Mouse (Mus musculus) adrenal gland, postnatal 0 days (tissue): Measurements from ENCODE around the gene S1pr4. TPM values are rescaled to one million over a fixed set of nuclear protein-coding genes. Genes with fewer than 3 reads are reported as not detected.

Source experiments
- microRNA-seq: library from miRNA; unstranded; fragments of <30 nt; microRNA quantifications from one replicate; pipeline ENCODE4, GENCODE M21; 2016; ENCODE audit warnings: borderline replicate concordance; ENCODE audit not compliant: insufficient number of aligned reads
- polyA plus RNA-seq: library from polyadenylated mRNA; unstranded; fragments of >200 nt; fragmentation: Nextera tagmentation; extraction: Ambion mirVana; gene quantifications from 2 replicates; pipeline ENCODE4 v1.2.1, GENCODE M21; 2015

S1pr4 gene
- polyA plus RNA-seq, result 1.2 and 1.8 TPM in 2 replicates

GRCm38 (mm10) chr10:81500032-81500431, at the start of gene S1pr4:
TSS of gene S1pr4 (minus strand) at chr10:81500132.

GRCm38 (mm10) chr10:81545161-81545747, 45.3 kb upstream of the S1pr4 start, which contains the start of gene Gna11:
TSS of gene Gna11 (minus strand) at chr10:81545190.

GRCm38 (mm10) chr10:81524051-81524605, 24.2 kb upstream of the S1pr4 start, which contains the start of gene Gna15:
TSS of gene Gna15 (minus strand) at chr10:81524225.

GRCm38 (mm10) chr10:81496264-81496901, 3.5 kb downstream of the S1pr4 start, which contains the start of gene Ncln:
TSS of gene Ncln (minus strand) at chr10:81496392.

GRCm38 (mm10) chr10:81482533-81482889, 17.4 kb downstream of the S1pr4 start, which contains the start of gene Celf5:
TSS of gene Celf5 (minus strand) at chr10:81482709.

GRCm38 (mm10) chr10:81455181-81455895, 44.6 kb downstream of the S1pr4 start, which contains the start of gene Nfic:
TSS of gene Nfic (minus strand) at chr10:81455635.

Small RNA genes within 50 kb of the gene (microRNA-seq; reads per million reads assigned to microRNA genes)
- not detected for gene Gm25595

Other genes with a start within 250 kb of the S1pr4 start
- gene Matk, start 247.2 kb downstream of the S1pr4 start, polyA plus RNA-seq, result 1.5 and 1.8 TPM in 2 replicates
- 257 and 299 TPM in 2 replicates for gene Mrpl54, start 233.2 kb downstream of the S1pr4 start, polyA plus RNA-seq
- 29.0 and 34.3 TPM in 2 replicates for gene Apba3, start 233.2 kb downstream of the S1pr4 start, polyA plus RNA-seq
- gene Tjp3, start 208.6 kb downstream of the S1pr4 start, polyA plus RNA-seq, result 0.76 and 1.2 TPM in 2 replicates
- gene Pip5k1c, start 207.2 kb downstream of the S1pr4 start, polyA plus RNA-seq, result 29.5 and 37.8 TPM in 2 replicates
- gene Cactin, start 179.0 kb downstream of the S1pr4 start, polyA plus RNA-seq, result 17.8 and 25.6 TPM in 2 replicates
- 28.4 and 31.0 TPM in 2 replicates for gene Tbxa2r, start 171.4 kb downstream of the S1pr4 start, polyA plus RNA-seq
- gene Gipc3, start 156.9 kb downstream of the S1pr4 start, polyA plus RNA-seq, result 0.11 and 0.12 TPM in 2 replicates
- gene Hmg20b, start 149.7 kb downstream of the S1pr4 start, polyA plus RNA-seq, result 59.6 and 78.9 TPM in 2 replicates
- 8.9 and 10.3 TPM in 2 replicates for gene Mfsd12, start 142.6 kb downstream of the S1pr4 start, polyA plus RNA-seq
- 0.95 and 2.1 TPM in 2 replicates for gene 4930404N11Rik, start 134.3 kb downstream of the S1pr4 start, polyA plus RNA-seq
- gene Fzr1, start 121.6 kb downstream of the S1pr4 start, polyA plus RNA-seq, result 42.1 and 63.2 TPM in 2 replicates
- 62.7 and 76.5 TPM in 2 replicates for gene Dohh, start 115.7 kb downstream of the S1pr4 start, polyA plus RNA-seq
- gene Gm48551, start 115.7 kb downstream of the S1pr4 start, polyA plus RNA-seq, result 1.4 and 3.0 TPM in 2 replicates
- 0.77 and 1.2 TPM in 2 replicates for gene Gm48552, start 111.1 kb downstream of the S1pr4 start, polyA plus RNA-seq
- gene Smim24, start 107.1 kb downstream of the S1pr4 start, polyA plus RNA-seq, result 3.3 and 8.2 TPM in 2 replicates
- gene Nfic, start 44.5 kb downstream of the S1pr4 start, polyA plus RNA-seq, result 65.6 and 73.8 TPM in 2 replicates
- 1.6 and 6.1 TPM in 2 replicates for gene Celf5, start 17.4 kb downstream of the S1pr4 start, polyA plus RNA-seq
- 42.4 and 49.4 TPM in 2 replicates for gene Ncln, start 3.7 kb downstream of the S1pr4 start, polyA plus RNA-seq
- gene Gna15, start 24.1 kb upstream of the S1pr4 start, polyA plus RNA-seq, result 2.0 and 2.2 TPM in 2 replicates
- 61.6 and 64.5 TPM in 2 replicates for gene Gna11, start 45.1 kb upstream of the S1pr4 start, polyA plus RNA-seq
- 477 and 665 TPM in 2 replicates for gene Aes, start 59.4 kb upstream of the S1pr4 start, polyA plus RNA-seq
- gene Tle2, start 74.4 kb upstream of the S1pr4 start, polyA plus RNA-seq, result 6.8 and 10.0 TPM in 2 replicates
- 14.5 and 17.4 TPM in 2 replicates for gene Tle6, start 100.9 kb upstream of the S1pr4 start, polyA plus RNA-seq
- 0.46 and 0.72 TPM in 2 replicates for gene BC025920, start 106.1 kb upstream of the S1pr4 start, polyA plus RNA-seq
- gene Sirt6, start 127.7 kb upstream of the S1pr4 start, polyA plus RNA-seq, result 15.8 and 23.5 TPM in 2 replicates
- gene Ankrd24, start 128.4 kb upstream of the S1pr4 start, polyA plus RNA-seq, result 11.6 and 13.9 TPM in 2 replicates
- gene Gm10778, start 148.9 kb upstream of the S1pr4 start, polyA plus RNA-seq, result 3.2 and 3.6 TPM in 2 replicates
- 12.7 and 14.5 TPM in 2 replicates for gene Zfp433, start 204.7 kb upstream of the S1pr4 start, polyA plus RNA-seq